Mouse (Mus musculus) testis, adult 2 months (tissue): ENCODE measurements around the gene Abi3. TPM values are rescaled to one million over a fixed set of nuclear protein-coding genes. Genes with fewer than 3 reads are reported as not detected.

ENCODE experiments used
- H3K27ac ChIP-seq: fragments of 200-500 bp; 2 replicates; pipeline ENCODE4 v1.5.1; 2012; ENCODE audit warnings: low read depth, low read length; ENCODE audit not compliant: control insufficient read depth, insufficient read depth
- H3K27me3 ChIP-seq: fragments of 200-500 bp; 2 replicates; pipeline ENCODE4 v1.6.1; 2012; ENCODE audit warnings: mild to moderate bottlenecking, low read length, moderate library complexity; ENCODE audit not compliant: control insufficient read depth, insufficient read depth
- H3K36me3 ChIP-seq: fragments of 200-500 bp; 2 replicates; pipeline ENCODE4 v1.6.1; 2012; ENCODE audit warnings: mild to moderate bottlenecking, low read length; ENCODE audit not compliant: control insufficient read depth, insufficient read depth
- H3K4me1 ChIP-seq: fragments of 200-500 bp; 2 replicates; pipeline ENCODE4 v1.6.1; 2012; ENCODE audit warnings: low read length; ENCODE audit not compliant: control insufficient read depth, insufficient read depth
- H3K4me3 ChIP-seq: fragments of 200-500 bp; 2 replicates; pipeline ENCODE4 v1.5.1; 2012; ENCODE audit warnings: low read depth, mild to moderate bottlenecking, low read length, moderate library complexity, mixed read lengths; ENCODE audit not compliant: control insufficient read depth
- CTCF ChIP-seq: fragments of 200-500 bp; IDR thresholded peaks from 2 replicates; pipeline ENCODE4 v1.5.1; 2012; ENCODE audit warnings: low read depth, mild to moderate bottlenecking, inconsistent platforms, low read length, moderate library complexity; ENCODE audit not compliant: control insufficient read depth, insufficient read depth, insufficient replicate concordance
- POLR2A ChIP-seq: fragments of 200-500 bp; IDR thresholded peaks from 2 replicates; pipeline ENCODE4 v1.6.1; 2012; ENCODE audit warnings: low read depth, mild to moderate bottlenecking, inconsistent platforms, low read length, moderate library complexity; ENCODE audit not compliant: control insufficient read depth
- polyA plus RNA-seq: library from polyadenylated mRNA; depleted of rRNA; stranded (reverse); fragments of >200 nt; gene quantifications from 2 replicates; pipeline ENCODE4 v1.2.3, GENCODE M21; 2012

Abi3 gene
- polyA plus RNA-seq, 1 experiment, result 0.93 TPM

DNA sequence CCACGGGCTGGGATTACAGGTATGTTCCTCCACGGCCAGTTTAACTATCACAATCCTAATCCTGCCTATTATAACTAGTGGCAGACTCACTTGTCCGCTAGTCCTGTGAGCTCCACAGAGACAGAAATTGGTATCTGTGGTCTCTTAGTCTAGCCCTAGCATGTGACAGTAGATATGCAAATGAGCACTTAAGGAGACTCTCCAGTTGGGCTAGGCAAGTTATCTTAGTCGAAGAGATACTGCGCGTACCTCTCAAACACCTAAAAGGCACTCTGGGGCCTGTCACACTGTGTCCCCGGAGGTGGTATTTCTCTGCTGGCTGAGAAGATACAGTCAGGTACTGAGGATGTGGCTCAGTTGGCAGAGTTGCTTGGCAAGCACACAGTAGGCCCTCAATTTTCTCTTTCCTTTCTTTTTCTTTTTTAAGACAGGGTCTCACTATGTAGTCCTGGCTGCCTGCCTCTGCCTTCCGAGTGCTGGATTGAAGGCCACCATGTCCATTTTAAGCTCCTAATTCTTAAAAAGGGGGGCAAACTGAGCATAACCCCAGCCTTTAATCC lies 49.2 kb downstream of the Abi3 start:
- Histone ChIP-seq H3K4me3 (no peak overlapping the region), H3K27ac (no peak overlapping the region), H3K36me3 (no peaks in the 10 kb centered on the region), H3K4me1 (peaks cover 9% of the 10 kb centered on the region), H3K27me3 (no peaks in the 10 kb centered on the region)
- TF ChIP-seq CTCF, result no peak
- no peak for TF ChIP-seq POLR2A

DNA sequence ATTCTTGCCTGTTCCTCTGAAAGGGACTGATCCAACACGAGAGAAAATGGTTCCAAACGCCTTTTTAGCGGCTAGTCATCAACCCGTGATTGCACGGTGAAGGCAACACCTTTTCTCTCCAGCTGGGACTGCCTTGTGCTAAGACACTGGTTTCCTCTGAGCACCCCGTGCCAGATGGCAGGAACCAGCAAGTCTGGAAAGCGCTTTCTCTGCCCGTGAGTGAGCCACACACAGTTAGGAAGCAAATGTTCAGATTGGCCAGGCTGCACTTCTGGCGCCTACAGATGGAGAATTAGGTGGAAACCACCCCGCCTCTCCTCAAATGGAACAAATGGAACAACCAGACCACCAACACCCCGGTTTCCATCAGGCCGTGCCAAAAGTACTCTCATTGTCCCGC lies 50.5 kb downstream of the Abi3 start:
- Histone ChIP-seq H3K4me1 (peaks cover 7% of the 10 kb centered on the region), H3K36me3 (no peaks in the 10 kb centered on the region)

GRCm38 (mm10) chr11:95789451-95789891 lies 52.8 kb downstream of the Abi3 start:
- no peaks in the 10 kb centered on the region for H3K36me3 ChIP-seq
- no peaks in the 10 kb centered on the region; the same call in 1 of the 2 replicates for H3K4me1 ChIP-seq
- H3K27ac ChIP-seq, result no peak overlapping the region
- H3K27me3 ChIP-seq, result no peaks in the 10 kb centered on the region
- no peak for TF ChIP-seq POLR2A
- TF ChIP-seq CTCF, result no peak
- H3K4me3 ChIP-seq, result no peak overlapping the region

More for the DNA sequence above, 50.5 kb downstream of the Abi3 start:
- no peak for TF ChIP-seq CTCF
- no peak for TF ChIP-seq POLR2A
- Histone ChIP-seq H3K27ac (no peak overlapping the region), H3K27me3 (no peaks in the 10 kb centered on the region), H3K4me3 (no peak overlapping the region)

GRCm38 (mm10) chr11:95786511-95786910 lies 55.8 kb downstream of the Abi3 start:
- H3K27ac ChIP-seq, result no peak overlapping the region
- H3K4me3 ChIP-seq, result no peak overlapping the region
- no peak for TF ChIP-seq POLR2A
- no peak for TF ChIP-seq CTCF
- no peaks in the 10 kb centered on the region; the same call in 1 of the 2 replicates for H3K4me1 ChIP-seq
- no peaks in the 10 kb centered on the region for H3K27me3 ChIP-seq
- H3K36me3 ChIP-seq, result no peaks in the 10 kb centered on the region

DNA sequence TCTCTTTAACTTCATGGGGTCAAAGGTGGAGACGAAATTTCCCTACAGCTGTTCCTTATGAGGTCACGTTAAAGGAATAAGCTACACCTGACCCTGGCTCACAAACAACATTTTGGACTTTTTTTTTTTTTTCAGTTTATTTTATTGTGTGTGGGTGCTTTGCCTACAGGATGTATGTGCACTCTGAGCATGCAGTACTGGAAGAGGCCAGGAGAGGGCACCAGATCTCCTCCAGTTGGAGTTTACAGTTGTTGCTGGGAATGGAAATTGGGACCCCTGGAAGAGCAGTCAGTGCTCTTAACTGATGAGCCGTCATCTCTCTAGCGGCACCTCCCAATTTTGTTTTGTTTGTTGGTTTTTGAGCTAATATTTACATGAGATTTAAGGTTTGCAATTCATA lies 56.6 kb downstream of the Abi3 start:
- TF ChIP-seq CTCF (peak; percentile 48; the same call in 1 of the 2 replicates), POLR2A (no peak)
- no peaks in the 10 kb centered on the region for H3K36me3 ChIP-seq
- H3K4me3 ChIP-seq, result no peak overlapping the region
- no peaks in the 10 kb centered on the region for H3K27me3 ChIP-seq
- no peaks in the 10 kb centered on the region; the same call in 1 of the 2 replicates for H3K4me1 ChIP-seq
- no peak overlapping the region for H3K27ac ChIP-seq

GRCm38 (mm10) chr11:95783958-95784357 lies 58.3 kb downstream of the Abi3 start:
- Histone ChIP-seq H3K36me3 (no peaks in the 10 kb centered on the region), H3K4me3 (no peak overlapping the region), H3K4me1 (no peaks in the 10 kb centered on the region; the same call in 1 of the 2 replicates), H3K27me3 (no peaks in the 10 kb centered on the region), H3K27ac (no peak overlapping the region)
- no peak for TF ChIP-seq POLR2A
- TF ChIP-seq CTCF, result no peak

GRCm38 (mm10) chr11:95783457-95783856 lies 58.8 kb downstream of the Abi3 start:
- Histone ChIP-seq H3K4me3 (no peak overlapping the region), H3K4me1 (no peaks in the 10 kb centered on the region; the same call in 1 of the 2 replicates), H3K27ac (no peak overlapping the region), H3K36me3 (no peaks in the 10 kb centered on the region), H3K27me3 (no peaks in the 10 kb centered on the region)
- TF ChIP-seq CTCF (no peak), POLR2A (no peak)
